Mouse (Mus musculus): ENCODE data around the gene Gbp10. TPM values are rescaled to one million over a fixed set of nuclear protein-coding genes. Genes with fewer than 3 reads are reported as not detected.
"Not testable (repeated sequence)": the region's sequence is repeated elsewhere in the genome, so short reads cannot be mapped to it uniquely, and the experiment has no call there.

Gene Gbp10
- 0.29 and 1.9 TPM in 2 replicates for polyA plus RNA-seq (2012; rRNA removed)

DNA sequence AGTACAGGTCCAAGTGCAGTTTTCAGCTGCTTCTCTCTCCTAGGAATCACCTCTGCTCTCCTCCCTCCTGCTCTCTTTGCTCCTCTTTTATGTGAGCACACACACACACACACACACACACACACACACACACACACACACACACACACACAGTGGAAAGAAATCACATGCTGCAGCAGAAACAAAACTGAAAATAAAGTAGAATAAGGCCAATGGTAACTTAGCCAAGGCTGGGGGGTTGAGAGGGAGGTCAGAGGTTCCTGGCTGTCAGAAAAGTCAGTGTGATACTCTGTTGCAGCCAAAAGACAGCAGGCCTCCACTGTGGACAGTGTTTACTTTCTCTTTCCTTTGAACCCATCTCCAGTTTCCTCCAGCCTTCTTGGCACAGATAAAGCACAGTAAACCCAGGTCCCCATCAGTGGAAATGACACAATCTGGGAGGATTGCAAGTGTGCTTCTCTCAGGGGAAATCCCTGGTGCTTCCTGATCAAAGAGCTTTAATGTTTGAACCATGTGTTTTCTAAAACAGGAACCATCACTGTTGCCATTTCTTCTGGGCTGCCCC, at the start of gene Gbp10:
Gene Gbp10 (minus strand): TSS at position 51 of the 565 bp plus-strand sequence.
- not testable (repeated sequence) for DNase-seq (ENCODE audit: low read depth, low spot score)

- WGBS, result 71% methylated on average over 1 of the region's 3 CpGs
- DNase-seq (ENCODE audit: low read depth, low spot score), result not testable (repeated sequence)
These were observed 21.3 kb upstream of the Gbp10 start for GRCm38 (mm10) chr5:105260673-105261072.

DNA sequence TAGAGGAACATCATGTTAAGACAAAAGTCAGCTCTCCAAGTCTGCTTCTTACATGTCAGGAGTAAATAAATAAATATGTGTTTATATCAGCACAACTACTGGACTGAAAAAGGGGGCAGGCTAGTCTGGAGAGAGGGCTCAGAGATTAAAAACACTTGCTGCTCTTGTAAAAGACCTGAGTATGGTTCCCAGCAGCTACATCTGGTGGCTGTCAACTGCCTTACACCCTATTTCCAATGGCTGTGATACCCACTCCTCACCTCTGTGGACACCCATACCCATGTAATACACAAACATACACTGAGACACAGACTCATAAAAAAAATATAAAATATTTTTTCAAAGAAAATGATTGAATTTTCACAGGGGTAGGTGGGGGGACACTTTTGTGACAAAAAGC, 13.2 kb upstream of the Gbp10 start:
- no peak for DNase-seq (ENCODE audit: low read depth, low spot score)

GRCm38 (mm10) chr5:105244741-105245140, 5.4 kb upstream of the Gbp10 start:
- WGBS, result 71% methylated on average over 3 of the region's 3 CpGs
- DNase-seq (ENCODE audit: low read depth, low spot score), result not testable (repeated sequence)

DNA sequence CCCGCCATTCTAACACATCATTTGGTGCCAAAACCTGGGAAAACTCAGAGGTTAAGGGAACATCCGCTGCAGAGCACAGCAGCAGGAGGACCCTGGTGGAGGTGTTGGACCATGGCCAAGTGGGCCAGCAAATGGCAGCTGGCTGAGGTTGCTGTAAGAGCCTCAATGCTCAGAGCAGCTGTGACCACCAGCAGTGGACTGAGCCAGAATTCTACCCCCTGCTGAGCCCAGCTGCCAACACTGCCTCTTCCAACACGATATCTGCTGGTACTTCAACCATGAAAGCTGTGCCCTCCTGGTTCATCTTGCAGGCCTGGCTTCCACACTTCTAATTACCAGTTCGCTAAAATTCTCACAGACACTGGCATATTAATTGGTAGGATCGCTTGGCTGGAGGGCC, 1.6 kb upstream of the Gbp10 start:
- WGBS, result 89% methylated on average over 5 of the region's 5 CpGs
- DNase-seq (ENCODE audit: low read depth, low spot score), result not testable (repeated sequence)

GRCm38 (mm10) chr5:105238402-105238801, 931 bp downstream of the Gbp10 start:
- 88% methylated on average over 1 of the region's 1 CpGs for WGBS
- not testable (repeated sequence) for DNase-seq (ENCODE audit: low read depth, low spot score)

DNA sequence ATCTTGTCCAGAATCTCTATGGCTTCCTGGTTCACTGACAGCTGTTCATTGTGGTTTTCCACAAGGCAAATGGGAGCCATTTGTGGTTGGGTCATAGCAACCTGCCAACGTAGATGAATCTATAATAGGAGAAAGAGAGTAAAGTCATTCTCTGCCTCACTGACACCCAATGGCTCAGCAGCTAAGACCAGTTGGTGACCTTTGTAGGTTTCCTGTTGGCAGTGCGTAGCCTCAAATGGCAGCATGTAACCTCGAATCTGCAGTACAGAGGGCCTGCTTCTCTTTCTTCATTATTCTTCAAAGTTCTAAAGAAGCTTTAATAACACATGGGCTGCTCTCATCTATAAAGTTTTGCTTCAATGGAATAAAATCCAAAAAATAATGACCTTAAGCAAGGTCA, 3.3 kb downstream of the Gbp10 start:
- 83% methylated on average over 3 of the region's 3 CpGs for WGBS

DNA sequence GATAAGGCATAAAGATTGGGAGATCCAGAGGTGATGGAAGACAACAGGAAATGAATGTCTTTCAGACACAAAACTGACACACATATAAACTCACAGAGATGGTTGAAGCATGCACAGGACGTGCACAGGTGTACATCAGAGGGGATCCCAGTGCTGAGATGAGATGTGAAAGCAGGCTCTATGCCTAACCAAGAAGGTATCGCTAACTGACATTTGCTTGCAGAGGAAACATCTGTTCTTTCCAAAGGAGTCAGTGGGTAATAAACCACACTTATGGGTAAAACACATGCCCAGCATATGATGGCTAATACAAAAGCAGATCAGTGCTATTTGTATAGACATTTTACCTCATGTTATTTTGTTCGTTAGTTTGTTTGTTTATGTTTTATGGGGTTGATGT, 30.4 kb downstream of the Gbp10 start:
- DNase-seq (ENCODE audit: low read depth, low spot score), result not testable (repeated sequence)
- 86% methylated on average over 1 of the region's 3 CpGs for WGBS

More for the DNA sequence above, 3.3 kb downstream of the Gbp10 start:
- not testable (repeated sequence) for DNase-seq (ENCODE audit: low read depth, low spot score)

- not testable (repeated sequence) for DNase-seq (ENCODE audit: low read depth, low spot score)
- 88% methylated on average over 4 of the region's 4 CpGs for WGBS
These were observed 38.5 kb downstream of the Gbp10 start for GRCm38 (mm10) chr5:105200791-105201355.

DNA sequence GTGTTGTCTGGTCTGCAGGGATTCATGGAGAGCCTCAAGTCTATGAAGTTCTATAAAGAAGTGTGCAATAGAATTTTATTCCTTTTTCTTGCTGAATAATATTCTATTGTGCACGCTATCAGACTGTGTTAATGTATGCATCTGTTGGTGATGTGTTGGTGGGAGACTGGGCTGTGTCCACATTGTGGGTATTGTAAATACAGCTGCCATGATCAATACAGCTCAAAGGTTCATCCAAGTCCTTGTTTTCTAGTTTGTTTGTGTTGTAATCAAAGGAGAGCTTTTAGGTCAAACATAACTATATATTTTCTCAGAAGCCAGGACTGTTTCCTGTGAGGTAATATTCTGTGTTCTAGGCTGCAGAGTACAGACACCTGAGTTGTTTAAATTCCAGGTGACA, 40.2 kb downstream of the Gbp10 start:
- DNase-seq (ENCODE audit: low read depth, low spot score), result not testable (repeated sequence)
- 95% methylated on average over 1 of the region's 1 CpGs for WGBS

DNA sequence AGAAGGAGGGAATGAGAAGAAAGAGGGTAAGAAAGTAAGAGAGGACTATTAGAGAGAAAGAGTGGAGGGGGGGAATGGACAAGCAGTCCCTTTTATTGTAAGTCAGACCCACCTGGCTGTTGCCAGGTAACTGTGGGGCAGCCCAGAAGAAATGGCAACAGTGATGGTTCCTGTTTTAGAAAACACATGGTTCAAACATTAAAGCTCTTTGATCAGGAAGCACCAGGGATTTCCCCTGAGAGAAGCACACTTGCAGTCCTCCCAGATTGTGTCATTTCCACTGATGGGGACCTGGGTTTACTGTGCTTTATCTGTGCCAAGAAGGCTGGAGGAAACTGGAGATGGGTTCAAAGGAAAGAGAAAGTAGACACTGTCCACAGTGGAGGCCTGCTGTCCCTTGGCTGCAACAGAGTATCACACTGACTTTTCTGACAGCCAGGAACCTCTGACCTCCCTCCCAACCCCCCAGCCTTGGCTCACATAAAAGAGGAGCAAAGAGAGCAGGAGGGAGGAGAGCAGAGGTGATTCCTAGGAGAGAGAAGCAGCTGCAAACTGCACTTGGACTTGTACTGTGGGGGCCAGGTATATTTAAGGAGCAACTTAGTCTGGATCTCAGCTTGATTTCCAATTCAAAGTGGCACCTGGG, 41.3 kb downstream of the Gbp10 start:
- not testable (repeated sequence) for DNase-seq (ENCODE audit: low read depth, low spot score)

DNA sequence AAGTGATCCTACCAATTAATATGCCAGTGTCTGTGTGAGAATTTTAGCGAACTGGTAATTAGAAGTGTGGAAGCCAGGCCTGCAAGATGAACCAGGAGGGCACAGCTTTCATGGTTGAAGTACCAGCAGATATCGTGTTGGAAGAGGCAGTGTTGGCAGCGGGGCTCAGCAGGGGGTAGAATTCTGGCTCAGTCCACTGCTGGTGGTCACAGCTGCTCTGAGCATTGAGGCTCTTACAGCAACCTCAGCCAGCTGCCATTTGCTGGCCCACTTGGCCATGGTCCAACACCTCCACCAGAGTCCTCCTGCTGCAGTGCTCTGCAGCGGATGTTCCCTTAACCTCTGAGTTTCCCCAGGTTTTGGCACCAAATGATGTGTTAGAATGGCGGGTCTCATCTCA, 43.0 kb downstream of the Gbp10 start:
- 91% methylated on average over 5 of the region's 5 CpGs for WGBS
- DNase-seq (ENCODE audit: low read depth, low spot score), result not testable (repeated sequence)

DNA sequence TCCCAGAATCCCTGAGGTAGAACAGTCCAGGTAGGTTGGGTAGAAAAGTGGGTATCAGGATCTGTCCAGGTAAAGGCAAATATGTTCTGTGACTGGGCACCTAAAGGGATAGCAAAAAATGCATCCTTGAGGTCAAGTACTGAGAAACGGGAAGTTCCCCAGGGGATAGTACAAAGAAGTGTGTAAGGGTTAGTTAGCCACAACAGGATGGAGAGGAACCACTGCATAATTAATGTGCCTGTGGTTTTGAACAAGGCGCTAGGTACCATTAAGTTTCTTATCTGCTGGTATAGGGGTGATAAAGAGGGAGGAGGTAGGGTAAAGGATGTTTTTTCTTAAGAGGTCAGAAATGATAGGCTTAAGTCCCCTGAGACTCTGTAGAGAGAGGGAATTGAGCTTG, 46.8 kb downstream of the Gbp10 start:
- WGBS, result 74% methylated on average over 2 of the region's 2 CpGs
- DNase-seq (ENCODE audit: low read depth, low spot score), result not testable (repeated sequence)

- DNase-seq (ENCODE audit: low read depth, low spot score), result no peak
These were observed 57.9 kb downstream of the Gbp10 start for GRCm38 (mm10) chr5:105181446-105181845.

Other genes with a start within 250 kb of the Gbp10 start
- 1.7 and 3.6 TPM in 2 replicates for gene Gbp9, start 100.0 kb downstream of the Gbp10 start, polyA plus RNA-seq (2012; rRNA removed)
- gene Gbp8, start 100.0 kb downstream of the Gbp10 start, polyA plus RNA-seq (2012; rRNA removed), result 5.9 and 7.0 TPM in 2 replicates
- gene Gbp4, start 99.9 kb downstream of the Gbp10 start, polyA plus RNA-seq (2012; rRNA removed), result 4.4 and 11.1 TPM in 2 replicates
- gene Gm43302, start 54.2 kb upstream of the Gbp10 start, polyA plus RNA-seq (2012; rRNA removed), result 1.3 and 2.1 TPM in 2 replicates
- gene Gbp6, start 54.2 kb upstream of the Gbp10 start, polyA plus RNA-seq (2012; rRNA removed), result 5.5 and 6.9 TPM in 2 replicates
- 8.0 and 21.2 TPM in 2 replicates for gene Lrrc8b, start 176.2 kb upstream of the Gbp10 start, polyA plus RNA-seq (2012; rRNA removed)